Mouse (Mus musculus): ENCODE measurements around the gene Adamts18. TPM values are rescaled to one million over a fixed set of nuclear protein-coding genes. Genes with fewer than 3 reads are reported as not detected.

The Adamts18 gene
- total and polyA plus RNA-seq, 2 experiments from 2014 or later, result 0.04 to 0.20 TPM

GRCm38 (mm10) chr8:113675281-113675680 is 173.3 kb downstream of the Adamts18 start:
- DNase-seq (ENCODE audit: low spot score), result no peak
- Histone ChIP-seq H3K4me2 (ENCODE audit: low read depth, low read length) (no peak overlapping the region), H3K9me3 (replicated peaks; ENCODE audit: control insufficient read depth, low read length) (no peaks in the 10 kb centered on the region), H3K27me3 (ENCODE audit: control insufficient read depth, insufficient read depth, low read length) (no peaks in the 10 kb centered on the region), H3K36me3 (replicated peaks; ENCODE audit: control insufficient read depth, insufficient read depth, low read length) (no peaks in the 10 kb centered on the region), H3K9ac (replicated peaks; ENCODE audit: low read depth, low read length) (no peak overlapping the region), H3K4me1 (ENCODE audit: control insufficient read depth, insufficient read depth) (no peaks in the 10 kb centered on the region), H3K4me3 (ENCODE audit: low read depth, low read length) (no peak overlapping the region), H3K27ac (ENCODE audit: low read depth) (no peak overlapping the region)
- ATAC-seq (ENCODE audit: insufficient read depth, low read depth), result no peak
- WGBS, result 44% methylated on average over 2 of the region's 2 CpGs
- TF ChIP-seq CTCF (IDR thresholded peaks at IDR 0.05; ENCODE audit: low read depth), result no peak
- no peak for TF ChIP-seq EP300 (IDR thresholded peaks at IDR 0.05; ENCODE audit: low read depth)

GRCm38 (mm10) chr8:113674611-113675010 is 173.9 kb downstream of the Adamts18 start:
- Histone ChIP-seq H3K36me3 (replicated peaks; ENCODE audit: control insufficient read depth, insufficient read depth, low read length) (no peaks in the 10 kb centered on the region), H3K27ac (ENCODE audit: low read depth) (no peak overlapping the region)
- no peak for ATAC-seq (ENCODE audit: insufficient read depth, low read depth)

GRCm38 (mm10) chr8:113673300-113673699 is 175.2 kb downstream of the Adamts18 start:
- Histone ChIP-seq H3K9me3 (replicated peaks; ENCODE audit: control insufficient read depth, low read length) (no peaks in the 10 kb centered on the region), H3K4me1 (ENCODE audit: control insufficient read depth, insufficient read depth) (no peaks in the 10 kb centered on the region), H3K36me3 (replicated peaks; ENCODE audit: control insufficient read depth, insufficient read depth, low read length) (no peaks in the 10 kb centered on the region), H3K27ac (ENCODE audit: low read depth) (no peak overlapping the region), H3K27me3 (ENCODE audit: control insufficient read depth, insufficient read depth, low read length) (no peaks in the 10 kb centered on the region), H3K9ac (replicated peaks; ENCODE audit: low read depth, low read length) (no peak overlapping the region), H3K4me2 (ENCODE audit: low read depth, low read length) (no peak overlapping the region), H3K4me3 (ENCODE audit: low read depth, low read length) (no peak overlapping the region)
- TF ChIP-seq CTCF (IDR thresholded peaks at IDR 0.05; ENCODE audit: low read depth) (no peak), EP300 (IDR thresholded peaks at IDR 0.05; ENCODE audit: low read depth) (no peak)
- no peak for DNase-seq (ENCODE audit: low spot score)
- no peak for ATAC-seq (ENCODE audit: insufficient read depth, low read depth)
- WGBS, result 66% methylated on average over 3 of the region's 3 CpGs

More at GRCm38 (mm10) chr8:113674611-113675010, 173.9 kb downstream of the Adamts18 start:
- WGBS, result 62% methylated on average over 3 of the region's 3 CpGs
- no peaks in the 10 kb centered on the region for H3K27me3 ChIP-seq (ENCODE audit: control insufficient read depth, insufficient read depth, low read length)
- TF ChIP-seq EP300 (IDR thresholded peaks at IDR 0.05; ENCODE audit: low read depth), result no peak
- no peaks in the 10 kb centered on the region for H3K4me1 ChIP-seq (ENCODE audit: control insufficient read depth, insufficient read depth)
- H3K4me2 ChIP-seq (ENCODE audit: low read depth, low read length), result no peak overlapping the region
- no peak overlapping the region for H3K4me3 ChIP-seq (ENCODE audit: low read depth, low read length)
- no peak overlapping the region for H3K9ac ChIP-seq (replicated peaks; ENCODE audit: low read depth, low read length)
- no peaks in the 10 kb centered on the region for H3K9me3 ChIP-seq (replicated peaks; ENCODE audit: control insufficient read depth, low read length)
- DNase-seq (ENCODE audit: low spot score), result no peak

- DNase-seq (ENCODE audit: low spot score), result no peak
- no peak for ATAC-seq (ENCODE audit: insufficient read depth, low read depth)
- H3K27ac ChIP-seq (ENCODE audit: low read depth), result no peak overlapping the region
- WGBS, result 63% methylated on average over 11 of the region's 11 CpGs
- no peaks in the 10 kb centered on the region for H3K9me3 ChIP-seq (replicated peaks; ENCODE audit: control insufficient read depth, low read length)
- TF ChIP-seq EP300 (IDR thresholded peaks at IDR 0.05; ENCODE audit: low read depth) (no peak), CTCF (IDR thresholded peaks at IDR 0.05; ENCODE audit: low read depth) (no peak)
- H3K4me2 ChIP-seq (ENCODE audit: low read depth, low read length), result no peak overlapping the region
- no peak overlapping the region for H3K4me3 ChIP-seq (ENCODE audit: low read depth, low read length)
- H3K9ac ChIP-seq (replicated peaks; ENCODE audit: low read depth, low read length), result no peak overlapping the region
- no peaks in the 10 kb centered on the region for H3K36me3 ChIP-seq (replicated peaks; ENCODE audit: control insufficient read depth, insufficient read depth, low read length)
- H3K27me3 ChIP-seq (ENCODE audit: control insufficient read depth, insufficient read depth, low read length), result no peaks in the 10 kb centered on the region
- H3K4me1 ChIP-seq (ENCODE audit: control insufficient read depth, insufficient read depth), result no peaks in the 10 kb centered on the region
These were observed 175.8 kb downstream of the Adamts18 start for GRCm38 (mm10) chr8:113672599-113673255.

GRCm38 (mm10) chr8:113669924-113670323 is 178.6 kb downstream of the Adamts18 start:
- 74% methylated on average over 10 of the region's 10 CpGs for WGBS
- TF ChIP-seq CTCF (IDR thresholded peaks at IDR 0.05; ENCODE audit: low read depth) (no peak), EP300 (IDR thresholded peaks at IDR 0.05; ENCODE audit: low read depth) (no peak)
- no peaks in the 10 kb centered on the region for H3K27me3 ChIP-seq (ENCODE audit: control insufficient read depth, insufficient read depth, low read length)
- H3K4me3 ChIP-seq (ENCODE audit: low read depth, low read length), result no peak overlapping the region
- H3K4me2 ChIP-seq (ENCODE audit: low read depth, low read length), result no peak overlapping the region
- no peak for ATAC-seq (ENCODE audit: insufficient read depth, low read depth)
- H3K27ac ChIP-seq (ENCODE audit: low read depth), result no peak overlapping the region
- no peaks in the 10 kb centered on the region for H3K9me3 ChIP-seq (replicated peaks; ENCODE audit: control insufficient read depth, low read length)
- no peaks in the 10 kb centered on the region for H3K4me1 ChIP-seq (ENCODE audit: control insufficient read depth, insufficient read depth)
- H3K36me3 ChIP-seq (replicated peaks; ENCODE audit: control insufficient read depth, insufficient read depth, low read length), result no peaks in the 10 kb centered on the region
- no peak for DNase-seq (ENCODE audit: low spot score)
- no peak overlapping the region for H3K9ac ChIP-seq (replicated peaks; ENCODE audit: low read depth, low read length)

Measured in heart, postnatal 0 days (tissue).